Mouse (Mus musculus): Measurements from ENCODE around the gene Psmd13.
A peak's percentile ranks its signal among the peaks of the same experiment; 100 is the strongest.
"Not testable (repeated sequence)": the region's sequence is repeated elsewhere in the genome, so short reads cannot be mapped to it uniquely, and the experiment has no call there.

Gene Psmd13

DNA sequence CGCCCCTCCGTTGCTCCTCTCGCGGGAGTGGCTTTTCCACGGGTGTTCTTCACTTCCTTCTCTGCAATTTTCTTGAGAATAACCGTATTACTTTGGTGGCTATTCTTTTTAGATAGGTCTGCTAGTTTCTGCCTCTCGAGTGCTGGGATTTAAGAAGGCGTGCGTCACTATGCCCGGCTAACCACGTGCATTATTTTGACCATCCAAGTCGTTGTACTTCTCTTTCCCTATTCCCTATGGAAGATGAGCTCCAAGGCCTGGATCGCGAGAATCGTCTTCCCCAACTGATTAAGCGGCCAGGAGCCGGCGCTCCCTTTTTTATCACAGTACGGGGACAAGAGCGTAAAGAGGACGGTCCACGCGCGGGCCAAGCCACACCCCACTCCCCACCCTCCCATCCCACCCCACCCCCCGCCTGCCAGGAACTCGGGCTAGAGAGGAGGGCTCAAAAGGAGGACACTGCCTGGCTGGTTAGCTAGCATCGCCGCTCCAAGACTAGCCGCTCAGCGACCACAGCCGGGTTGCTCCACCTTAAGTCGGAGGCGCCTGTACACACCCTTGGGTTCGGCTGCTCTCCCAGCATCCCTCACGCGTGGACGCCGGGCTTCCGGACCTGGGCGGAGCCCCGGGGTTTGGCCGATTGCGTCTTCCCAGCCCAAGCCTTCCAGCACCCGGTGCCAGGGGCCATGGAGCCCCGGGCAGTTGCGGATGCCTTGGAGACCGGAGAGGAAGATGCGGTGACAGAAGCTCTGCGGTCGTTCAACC lies 24.8 kb upstream of the Psmd13 start, which contains the start of gene Ric8a:
TSS of gene Ric8a (plus strand) at position 173 of the 765 bp plus-strand sequence.
- DNase-seq = peak; percentile 91

DNA sequence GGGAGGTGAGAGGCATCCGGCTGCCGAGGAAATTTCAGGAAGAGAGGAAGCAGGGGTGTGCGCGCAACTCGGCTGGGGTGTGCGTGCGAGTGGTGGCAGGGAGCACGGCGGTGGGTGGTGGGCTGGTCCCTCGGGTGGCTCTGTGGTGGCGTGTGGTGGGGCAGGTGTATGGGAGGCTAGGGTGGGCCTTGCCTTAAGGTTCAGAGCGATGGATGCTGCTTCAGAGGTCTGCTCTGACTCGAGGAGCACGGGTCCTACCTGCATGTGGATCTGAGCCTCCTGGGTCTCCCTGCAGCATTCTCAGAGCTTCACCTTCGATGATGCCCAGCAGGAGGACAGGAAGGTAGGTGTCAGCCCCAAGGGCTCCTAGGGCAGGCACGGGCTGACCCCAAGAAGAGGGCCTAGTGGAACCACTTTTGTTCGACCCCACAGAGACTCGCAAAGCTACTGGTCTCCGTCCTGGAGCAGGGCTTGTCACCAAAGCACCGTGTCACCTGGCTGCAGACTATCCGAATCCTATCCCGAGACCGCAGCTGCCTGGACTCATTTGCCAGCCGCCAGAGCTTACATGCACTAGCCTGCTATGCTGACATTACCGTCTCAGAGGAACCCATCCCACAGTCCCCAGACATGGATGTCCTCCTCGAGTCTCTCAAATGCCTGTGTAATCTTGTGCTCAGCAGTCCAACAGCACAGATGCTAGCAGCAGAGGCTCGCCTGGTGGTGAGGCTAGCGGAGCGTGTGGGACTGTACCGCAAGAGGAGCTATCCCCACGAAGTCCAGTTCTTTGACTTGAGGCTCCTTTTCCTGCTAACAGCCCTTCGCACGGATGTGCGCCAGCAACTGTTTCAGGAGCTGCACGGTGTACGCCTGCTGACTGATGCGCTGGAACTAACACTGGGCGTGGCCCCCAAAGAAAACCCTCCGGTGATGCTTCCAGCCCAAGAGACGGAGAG lies 23.9 kb upstream of the Psmd13 start, which contains the start of gene Bet1l:
TSS of gene Bet1l (minus strand) at position 28 of the 956 bp plus-strand sequence.
- peak; percentile 49 for DNase-seq

DNA sequence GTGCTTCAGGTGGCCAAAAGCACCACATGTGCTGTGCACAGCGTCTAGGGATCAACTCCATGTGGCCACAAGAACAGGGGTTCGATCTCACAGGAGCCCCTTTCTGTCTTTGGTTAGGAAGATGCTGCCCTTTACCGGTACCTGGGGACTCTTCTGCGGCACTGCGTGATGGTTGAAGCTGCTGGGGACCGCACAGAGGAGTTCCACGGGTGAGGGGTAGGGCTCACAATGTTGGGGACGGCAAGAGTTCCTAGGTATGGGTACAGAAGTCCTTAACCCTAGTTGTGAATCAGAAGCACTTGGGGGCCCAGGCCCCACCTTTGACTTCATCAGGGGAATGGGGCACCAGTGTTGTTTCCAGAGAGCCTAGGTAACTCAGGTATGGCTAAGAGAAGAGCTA lies 23.0 kb upstream of the Psmd13 start:
- no peak for DNase-seq

DNA sequence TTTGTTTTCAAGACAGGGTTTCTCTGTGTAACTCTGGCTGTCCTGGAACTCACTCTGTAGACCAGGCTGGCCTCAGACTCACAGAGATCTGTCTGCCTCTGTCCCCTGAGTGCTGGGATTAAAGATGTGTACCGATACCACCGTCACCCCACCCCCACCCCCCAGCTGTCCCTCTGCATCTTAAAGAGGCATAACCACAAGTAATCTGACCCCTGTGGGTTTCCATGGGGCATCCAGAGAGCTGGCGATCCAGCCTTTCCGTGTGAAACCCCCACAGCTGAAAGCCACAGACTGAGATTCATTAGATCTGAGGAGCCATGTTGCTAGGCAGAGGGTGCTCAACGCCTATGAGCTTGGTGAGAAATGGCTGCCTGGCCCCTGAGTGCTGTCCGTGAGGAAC lies 21.8 kb upstream of the Psmd13 start:
- no peak for DNase-seq

DNA sequence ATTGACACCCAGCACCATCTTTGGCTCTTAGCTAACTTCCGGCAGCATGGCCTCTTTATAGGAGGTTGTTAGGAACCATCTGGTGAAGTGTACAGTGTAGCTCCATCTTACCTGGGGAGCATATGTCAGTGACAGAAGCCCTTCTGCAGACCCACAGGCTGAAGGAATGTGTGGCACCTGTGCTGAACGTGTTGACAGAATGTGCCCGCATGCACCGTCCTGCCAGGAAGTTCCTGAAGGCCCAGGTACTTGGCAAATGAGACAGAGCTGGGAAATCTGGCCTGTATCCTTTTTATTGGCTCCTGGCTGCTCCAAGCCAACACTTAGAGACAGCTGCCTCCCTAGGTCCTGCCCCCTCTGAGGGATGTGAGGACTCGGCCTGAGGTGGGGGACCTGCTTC lies 21.0 kb upstream of the Psmd13 start:
- DNase-seq = peak; percentile 50

DNA sequence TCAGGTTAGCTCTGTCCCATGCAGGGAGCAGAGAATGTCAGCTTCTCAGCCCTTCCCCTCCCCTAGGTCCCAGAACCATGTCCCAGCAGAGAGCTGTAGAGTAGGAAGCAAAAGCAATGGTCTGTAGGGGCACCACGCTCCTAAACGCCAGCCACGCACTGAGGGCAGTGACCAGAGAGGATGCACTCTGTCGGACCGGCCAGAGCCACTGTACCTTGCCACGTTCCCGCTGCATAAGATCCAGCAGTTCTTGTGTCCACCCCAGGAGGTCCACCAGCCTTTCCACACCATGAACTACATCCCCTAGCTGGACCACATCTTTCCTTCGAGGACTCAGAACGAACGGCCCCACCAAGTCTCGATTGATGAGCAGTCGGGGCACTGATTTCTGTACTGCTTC lies 17.0 kb upstream of the Psmd13 start:
- no peak for DNase-seq

DNA sequence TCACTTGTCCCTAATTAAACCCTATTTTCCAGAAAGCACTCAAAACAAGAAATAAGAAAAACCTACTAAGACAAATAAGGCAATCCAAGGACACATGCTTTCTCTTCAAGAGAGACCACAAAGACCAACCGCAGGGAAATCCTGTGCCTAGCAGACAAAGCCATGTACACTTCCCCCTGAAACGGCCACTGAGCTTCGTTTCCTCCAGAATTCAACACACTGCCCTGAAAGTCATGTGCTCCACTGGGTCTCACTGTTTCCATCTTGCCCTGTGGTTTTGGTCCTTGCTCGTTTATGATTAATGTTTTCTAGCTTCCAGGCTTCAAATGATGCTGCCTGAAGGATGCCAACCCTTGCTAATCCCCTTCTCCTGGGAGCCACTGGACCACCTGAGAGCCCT lies 7.5 kb upstream of the Psmd13 start:
- no peak for DNase-seq

DNA sequence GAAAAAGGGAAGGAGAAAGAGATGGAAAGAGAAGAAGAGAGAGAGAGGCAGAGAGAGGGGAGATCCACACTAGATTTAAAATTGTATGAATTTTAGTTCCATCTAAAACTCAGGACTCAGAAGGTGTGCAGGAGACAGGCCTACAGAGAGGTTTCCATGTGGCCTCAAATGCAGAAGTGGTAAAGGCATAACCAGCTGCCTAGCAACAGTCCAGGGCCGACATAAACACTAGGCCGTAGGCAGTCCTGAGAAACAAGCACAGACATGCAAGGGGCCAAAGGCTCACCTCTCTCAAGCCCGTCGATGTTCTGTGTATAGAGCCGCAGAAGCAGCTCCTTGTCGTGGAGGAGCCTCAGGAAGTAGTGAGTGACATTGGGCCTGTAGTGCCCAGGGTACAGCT lies 4.4 kb upstream of the Psmd13 start:
- DNase-seq = no peak

DNA sequence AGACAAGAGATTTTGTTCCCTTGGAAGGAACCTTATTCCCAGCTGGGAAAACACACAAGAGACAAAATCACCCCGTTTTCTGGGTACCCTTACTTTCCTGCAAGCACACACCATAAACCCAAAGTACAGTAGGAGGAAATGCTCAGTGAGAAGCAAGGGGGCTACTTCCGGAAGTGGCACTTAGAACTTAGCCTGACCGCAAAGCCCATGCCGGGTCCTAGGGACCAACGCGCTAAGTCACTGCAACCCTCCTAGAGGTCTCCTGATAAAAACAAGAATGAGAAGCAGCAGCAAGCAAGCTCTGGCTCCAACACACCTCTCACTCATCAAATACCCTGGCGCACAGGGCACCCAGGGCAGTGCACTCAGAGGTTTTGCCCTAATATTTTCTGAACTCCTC lies 2.4 kb upstream of the Psmd13 start:
- no peak for DNase-seq

DNA sequence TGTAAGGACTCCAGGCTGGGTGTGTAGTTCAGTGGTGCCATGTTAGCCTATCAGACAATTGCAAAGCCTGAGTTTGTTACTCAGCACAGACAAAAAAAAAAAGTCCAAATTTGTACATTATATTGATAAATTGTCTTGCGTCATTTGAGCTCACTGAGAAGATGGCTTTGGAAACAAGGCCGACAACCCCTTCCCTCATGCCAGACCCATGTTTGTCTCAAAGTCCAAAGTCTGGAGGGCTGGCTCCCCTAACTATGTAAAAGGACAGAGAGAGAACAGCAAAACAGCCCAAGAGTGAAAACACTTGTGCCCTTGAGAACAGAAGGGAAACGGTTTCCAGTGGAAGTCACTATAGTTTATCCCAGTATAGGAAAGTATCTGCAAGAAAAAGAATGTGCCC lies 1.3 kb upstream of the Psmd13 start:
- no peak for DNase-seq

DNA sequence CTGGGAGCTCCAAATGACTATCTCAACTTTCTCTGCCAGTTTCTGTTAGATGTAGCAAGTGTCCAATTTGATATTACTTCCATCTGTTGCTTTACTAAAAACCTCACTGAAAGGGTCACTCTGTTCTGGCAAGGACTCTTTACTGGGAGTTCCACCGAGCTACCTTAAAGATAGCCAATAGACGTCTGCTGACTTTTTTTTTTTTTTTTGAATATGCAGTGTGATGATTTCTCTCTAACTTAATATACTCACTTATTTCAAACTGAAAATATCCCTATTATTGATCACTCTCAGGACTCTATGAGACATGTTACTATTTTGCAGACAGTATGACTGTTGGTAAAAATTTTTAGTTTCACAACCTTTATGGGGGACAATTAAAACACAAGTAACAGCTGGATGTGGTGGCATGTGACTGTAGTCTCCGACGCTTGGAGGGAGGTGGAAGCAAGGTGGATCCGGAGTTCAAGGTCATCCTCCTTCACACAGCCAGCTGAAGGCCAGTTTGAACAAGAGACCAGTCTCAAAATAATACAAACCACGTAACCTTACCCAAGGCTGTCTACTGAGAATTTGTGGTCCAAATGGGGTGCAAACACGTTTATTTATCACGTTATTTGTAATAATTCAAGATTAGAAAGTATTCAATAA lies 778 bp upstream of the Psmd13 start:
- no peak for DNase-seq

DNA sequence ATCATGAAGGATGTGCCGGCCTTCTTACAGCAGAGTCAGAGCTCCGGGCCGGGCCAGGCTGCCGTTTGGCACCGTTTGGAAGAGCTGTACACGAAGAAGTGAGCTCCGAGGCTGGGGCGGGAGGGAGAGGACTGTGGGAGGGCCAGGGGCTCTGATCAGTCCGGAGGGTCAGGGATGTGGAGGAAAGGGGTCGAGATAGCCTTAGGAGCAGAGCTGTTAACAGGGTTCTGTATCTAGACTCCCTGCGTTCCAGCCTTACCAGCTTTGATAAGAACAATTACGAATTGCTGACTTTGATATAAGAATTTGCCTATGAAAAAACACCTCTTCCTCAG lies 668 bp downstream of the Psmd13 start:
- DNase-seq = no peak

DNA sequence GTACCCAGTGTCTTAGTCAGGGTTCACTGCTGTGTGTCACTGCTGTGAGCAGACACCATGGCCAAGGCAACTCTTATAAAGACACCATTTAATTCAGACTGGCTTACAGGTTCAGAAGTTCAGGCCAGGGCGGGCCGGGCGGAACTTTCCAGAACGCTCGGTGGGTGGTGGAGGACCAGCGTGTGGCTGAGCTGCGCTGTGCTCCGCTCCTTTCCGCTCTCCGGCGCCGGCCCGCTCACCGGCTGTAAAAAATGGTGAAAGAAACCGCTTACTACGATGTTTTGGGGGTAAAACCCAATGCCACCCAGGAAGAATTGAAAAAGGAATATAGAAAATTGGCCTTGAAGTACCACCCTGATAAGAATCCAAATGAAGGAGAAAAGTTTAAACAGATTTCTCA lies 8.9 kb downstream of the Psmd13 start:
- not testable (repeated sequence) for DNase-seq

DNA sequence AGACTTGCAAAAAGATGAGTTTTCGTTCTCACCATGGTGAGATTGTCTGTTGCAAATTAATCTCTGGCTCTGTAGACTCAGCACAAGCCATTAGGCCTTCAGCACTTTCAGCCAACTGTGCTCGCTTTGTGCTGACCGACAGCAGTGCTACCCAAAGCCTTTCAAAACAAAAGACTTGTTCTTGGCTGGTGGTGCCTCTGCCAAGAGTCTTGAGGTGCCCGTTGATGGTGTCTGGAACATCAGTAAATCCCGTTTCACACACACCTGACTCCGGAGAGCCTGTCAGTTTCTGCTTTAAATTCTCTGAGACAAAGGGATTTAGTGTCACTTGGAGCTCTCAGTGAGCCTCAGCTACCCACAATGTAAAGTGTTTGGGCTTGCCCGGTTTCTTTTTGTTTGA lies 12.3 kb downstream of the Psmd13 start:
- no peak for DNase-seq

DNA sequence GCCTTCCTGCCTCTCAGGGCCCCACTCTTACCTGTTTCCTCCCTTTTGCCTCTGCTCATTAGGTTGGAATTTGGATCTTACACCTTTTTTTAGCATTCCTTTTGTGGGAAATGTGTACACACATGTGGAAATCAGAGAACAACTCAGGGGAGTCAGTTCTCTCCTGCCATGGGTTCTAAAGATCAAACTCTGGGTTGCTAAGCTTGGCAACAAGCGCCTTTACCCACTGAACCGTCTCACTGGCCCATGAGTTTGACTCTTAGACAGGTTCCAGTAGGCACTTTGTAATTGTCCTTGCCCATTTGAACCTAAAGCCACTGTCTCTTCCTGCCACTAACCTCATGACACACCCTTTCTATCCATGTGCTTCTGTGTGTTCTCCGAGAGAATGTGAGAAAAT lies 12.8 kb downstream of the Psmd13 start:
- DNase-seq = no peak

DNA sequence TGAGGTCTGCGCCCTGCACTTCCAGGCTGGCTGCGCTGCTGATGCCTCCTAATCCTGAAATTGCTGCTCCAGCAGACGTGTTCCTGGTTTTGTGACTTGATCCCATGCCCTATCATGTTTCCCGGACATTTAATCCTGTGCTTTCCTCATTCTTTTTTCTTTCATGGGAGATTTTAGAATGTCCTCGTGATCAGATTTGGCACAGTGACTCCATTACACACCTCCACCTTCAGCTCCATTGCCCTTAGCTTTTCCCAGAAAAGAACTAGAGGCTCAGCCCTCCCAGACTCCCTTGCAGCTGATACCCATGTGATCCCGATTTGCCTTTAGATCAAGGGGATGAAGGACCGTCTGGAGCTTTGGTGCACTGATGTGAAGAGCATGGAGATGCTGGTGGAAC lies 16.1 kb downstream of the Psmd13 start:
- no peak for DNase-seq

DNA sequence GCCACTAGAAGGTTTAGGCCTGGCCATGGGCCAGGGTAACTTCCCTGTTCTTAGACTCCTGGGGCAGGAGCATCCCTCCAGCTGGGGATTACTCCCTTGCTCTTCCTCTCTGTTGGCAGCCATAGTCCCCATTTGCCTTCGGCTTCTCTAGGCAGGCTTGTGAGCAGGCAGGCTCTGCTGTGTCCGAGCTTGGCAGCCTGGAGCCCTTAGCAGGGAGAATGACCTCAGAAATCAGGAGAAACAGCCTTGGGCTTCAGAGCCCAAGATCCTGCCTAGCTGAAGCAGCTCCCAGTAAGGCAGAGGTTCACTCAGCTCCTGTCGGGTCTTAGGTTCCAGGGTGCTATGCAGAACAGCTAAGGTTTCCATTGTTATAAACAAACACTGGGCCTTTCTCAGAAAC lies 17.4 kb downstream of the Psmd13 start:
- no peak for DNase-seq

DNA sequence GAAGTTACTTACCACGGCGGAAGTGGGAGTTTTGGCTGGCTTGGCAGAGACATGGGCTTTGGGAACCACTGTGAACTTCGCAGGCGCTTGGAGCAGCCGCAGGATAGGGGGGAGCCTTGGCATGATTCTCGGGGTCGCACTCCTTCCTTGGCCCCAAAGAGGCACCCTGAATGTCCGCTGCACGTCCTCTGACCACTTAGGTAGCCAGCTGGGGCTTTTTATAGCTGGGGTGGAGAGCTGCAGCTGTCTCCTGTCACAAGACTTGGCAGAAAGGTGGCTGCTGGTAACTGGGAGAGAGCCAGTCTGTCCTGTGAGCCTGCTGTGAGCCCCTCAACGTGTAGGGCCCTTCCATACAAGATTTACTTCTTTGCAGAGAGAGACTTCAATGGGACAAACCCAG lies 18.5 kb downstream of the Psmd13 start, which contains the start of gene Cox8b:
TSS of gene Cox8b (minus strand) at position 227 of the 400 bp plus-strand sequence.
- DNase-seq = no peak

DNA sequence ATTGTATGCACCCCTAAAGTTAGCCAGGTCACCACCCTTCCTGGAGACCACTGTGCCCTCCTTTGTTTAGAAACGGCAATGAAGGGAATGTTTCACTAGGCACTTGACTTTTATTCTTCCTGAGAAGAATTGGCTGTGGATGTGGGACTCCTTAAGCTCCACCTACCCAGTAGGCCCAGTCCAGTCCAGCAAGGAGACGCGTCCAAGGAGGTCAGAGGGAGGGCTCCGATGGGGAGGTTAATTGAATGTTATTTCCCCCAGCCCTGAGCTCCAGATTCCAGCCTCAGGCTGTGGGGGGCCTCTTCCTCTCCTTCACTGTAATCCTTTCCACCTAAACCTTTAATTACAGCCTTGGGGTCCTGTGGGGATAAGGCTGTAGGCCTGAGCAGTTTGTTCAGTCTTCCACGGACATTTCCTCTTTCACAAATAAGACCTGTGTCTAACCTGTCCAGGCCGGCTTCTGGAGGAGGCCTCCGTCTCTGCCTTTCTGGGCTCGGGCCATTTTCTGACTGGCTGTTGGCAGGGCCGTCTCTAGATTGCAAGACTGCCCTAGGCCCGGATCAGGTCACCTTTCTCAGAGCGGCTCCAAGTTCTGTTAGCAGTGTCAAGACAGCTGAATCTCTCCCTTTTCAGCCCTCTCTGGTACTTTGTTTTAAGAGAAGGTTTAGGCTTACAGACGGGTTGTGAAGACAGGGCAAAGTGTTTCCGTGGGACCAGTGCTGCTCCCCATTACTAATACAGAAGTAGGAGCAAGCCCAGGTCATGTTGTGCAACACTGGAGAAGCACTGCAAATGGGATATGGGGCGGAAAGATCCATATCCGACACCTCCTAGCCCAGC lies 20.5 kb downstream of the Psmd13 start:
- no peak for DNase-seq

DNA sequence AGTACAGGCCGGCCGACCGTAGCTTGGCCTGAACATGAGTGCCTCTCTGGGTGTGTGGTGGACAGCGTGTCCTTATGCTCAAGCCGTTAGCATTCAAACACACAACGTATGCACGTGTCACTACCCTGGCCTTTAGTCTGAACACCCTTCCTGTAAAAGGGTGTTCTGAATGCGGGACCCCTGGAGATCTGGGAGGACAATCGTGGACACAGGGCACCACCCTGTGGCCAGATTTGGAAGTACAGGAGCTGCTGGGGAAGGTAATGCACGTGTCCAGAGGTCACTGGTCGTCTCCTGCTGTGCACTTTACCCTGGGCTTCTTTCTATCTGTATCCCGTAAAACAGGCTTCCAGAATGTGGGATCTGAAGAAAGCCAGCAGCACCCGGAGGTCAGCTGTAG lies 21.4 kb downstream of the Psmd13 start:
- DNase-seq = peak; percentile 65

DNA sequence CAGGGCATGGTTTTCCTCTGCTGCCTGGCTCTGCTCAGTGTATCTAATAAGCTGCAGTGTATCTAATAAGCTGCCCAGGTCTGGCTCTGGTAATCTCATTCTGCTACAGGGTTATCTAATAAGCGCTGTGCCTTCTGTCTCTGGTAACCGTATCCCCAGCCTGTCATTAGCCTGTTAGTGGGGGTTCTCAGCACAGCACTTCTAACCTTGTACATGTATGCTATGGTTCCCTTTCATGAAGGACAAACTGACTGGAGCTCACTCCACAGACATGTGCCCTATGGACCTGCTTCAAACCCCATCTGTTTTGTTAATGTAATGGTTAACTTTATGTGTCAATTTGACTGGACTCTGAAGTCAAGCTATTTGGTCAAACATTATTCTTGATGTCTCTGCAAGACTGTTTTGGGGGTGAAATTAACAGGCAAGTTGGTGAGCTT lies 23.9 kb downstream of the Psmd13 start:
- no peak for DNase-seq

DNA sequence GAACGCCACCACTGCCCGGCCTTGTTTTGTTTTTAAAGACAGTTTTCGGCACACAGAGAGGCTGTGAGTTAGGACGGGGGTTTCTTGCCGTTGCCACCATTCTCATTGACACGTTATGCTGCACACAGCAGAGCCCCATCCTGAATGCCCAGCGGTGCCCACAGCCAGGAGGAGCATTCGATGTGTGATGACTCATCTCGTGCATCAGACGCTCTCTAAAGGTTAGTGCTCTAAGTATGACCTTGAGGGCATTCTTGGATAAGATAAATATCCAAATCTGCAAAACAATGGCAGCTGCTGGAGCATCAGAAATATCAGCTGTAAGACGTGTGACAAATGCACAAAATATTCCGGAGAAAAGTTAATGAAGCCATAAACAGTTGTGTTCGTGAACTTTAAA lies 25.4 kb downstream of the Psmd13 start:
- no peak for DNase-seq

DNA sequence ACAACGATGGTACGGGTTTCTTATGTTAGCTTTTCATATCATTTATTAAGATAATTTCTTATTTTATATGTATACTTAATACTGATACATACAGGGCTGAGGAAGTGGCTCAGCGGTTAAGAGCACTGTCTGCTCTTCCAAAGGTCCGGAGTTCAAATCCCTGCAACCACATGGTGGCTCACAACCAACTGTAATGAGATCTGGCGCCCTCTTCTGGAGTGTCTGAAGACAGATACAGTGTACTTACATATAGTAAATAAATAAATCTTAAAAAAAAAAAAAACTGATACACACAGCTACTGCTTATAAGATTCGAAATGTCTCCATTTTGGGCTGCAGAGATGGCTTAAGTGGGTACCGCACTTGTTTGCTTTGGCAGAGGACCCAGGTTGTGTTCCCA lies 25.9 kb downstream of the Psmd13 start:
- no peak for DNase-seq

All from cerebellum, adult 9-11 months (tissue).